Mouse (Mus musculus): ENCODE results near the gene Gm12169.

DNA sequence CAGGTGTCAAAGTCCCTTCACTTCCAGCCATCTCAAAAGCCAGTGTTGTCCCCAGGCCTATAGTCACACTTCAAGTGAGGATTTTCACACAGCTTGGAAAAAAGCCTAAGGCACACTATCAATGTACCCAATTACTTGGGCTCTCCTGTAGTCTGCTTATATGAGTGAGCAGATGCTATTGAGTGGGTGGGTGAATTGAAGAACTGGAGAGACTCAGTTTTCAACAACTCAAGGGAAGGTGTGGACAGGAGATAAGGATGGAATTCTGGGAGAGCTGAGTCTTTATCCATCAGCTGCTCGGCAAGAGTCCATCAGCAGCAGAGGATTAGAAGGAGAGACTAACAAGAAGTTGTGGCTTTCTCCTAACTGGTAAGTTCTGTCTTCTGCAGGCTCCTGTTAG lies 47.3 kb downstream of the Gm12169 start, which contains the start of gene BC053393:
- TF ChIP-seq POLR2AphosphoS2 (IDR thresholded peaks at IDR 0.05; ENCODE audit: low read depth, low read length) (no peak), TCF12 (IDR thresholded peaks at IDR 0.05; ENCODE audit: low read depth, low read length) (no peak), EP300 (IDR thresholded peaks at IDR 0.05; ENCODE audit: low read length) (no peak), CTCF (conservative IDR thresholded peaks at IDR 0.05 in 1 of 2, IDR thresholded peaks at IDR 0.05 in 1 of 2; ENCODE audit: low read depth in 2 of 2, low read length in 2 of 2) (no peak), HCFC1 (IDR thresholded peaks at IDR 0.05; ENCODE audit: low read depth, low read length) (no peak), POLR2A (IDR thresholded peaks at IDR 0.05; ENCODE audit: low read depth, low read length) (no peak), ZKSCAN1 (IDR thresholded peaks at IDR 0.05; ENCODE audit: borderline replicate concordance, low read depth, low read length) (no peak), MAZ (IDR thresholded peaks at IDR 0.05; ENCODE audit: low read depth, low read length) (no peak), ZC3H11A (IDR thresholded peaks at IDR 0.05; ENCODE audit: low read depth, low read length) (no peak), NELFE (IDR thresholded peaks at IDR 0.05; ENCODE audit: low read depth, low read length) (no peak), RCOR1 (conservative IDR thresholded peaks at IDR 0.05; ENCODE audit: low read depth, low read length) (no peak), MAX (IDR thresholded peaks at IDR 0.05; ENCODE audit: low read length) (no peak), USF1 (IDR thresholded peaks at IDR 0.05; ENCODE audit: low read depth, low read length) (no peak)

All from CH12.LX (cell line).